Mouse (Mus musculus): ENCODE measurements around the gene Ints7. TPM values are rescaled to one million over a fixed set of nuclear protein-coding genes. Genes with fewer than 3 reads are reported as not detected.

The Ints7 gene
- polyA plus RNA-seq, 1 experiment, result 14.2 TPM

GRCm38 (mm10) chr1:191609051-191609450 is 33.6 kb downstream of the Ints7 start:
- TF ChIP-seq CTCF (IDR thresholded peaks at IDR 0.05; ENCODE audit: low read depth, low read length), result no peak
- TF ChIP-seq POLR2A (IDR thresholded peaks at IDR 0.05; ENCODE audit: borderline replicate concordance, low read depth, low read length), result no peak
- H3K27ac ChIP-seq (ENCODE audit: insufficient read depth, low read depth, low read length), result no peak overlapping the region

DNA sequence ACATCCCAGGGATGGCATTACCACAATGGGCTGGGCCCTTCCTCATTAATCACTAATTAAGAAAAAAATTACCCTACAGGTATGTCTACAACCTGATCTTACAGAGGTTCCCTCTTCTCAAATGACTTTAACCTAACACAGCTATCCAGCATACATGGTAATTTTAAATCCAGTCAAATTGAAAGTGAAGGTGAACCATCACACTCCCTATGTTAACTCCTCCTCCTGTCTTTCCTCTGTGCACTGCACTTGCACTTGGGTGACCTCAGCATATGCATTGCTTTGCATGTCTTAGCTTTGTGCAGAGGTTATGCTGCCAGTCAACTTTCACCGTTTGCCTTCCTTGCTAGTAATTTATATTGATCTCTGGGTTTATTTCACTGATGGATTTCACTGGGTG is 34.1 kb downstream of the Ints7 start:
- Histone ChIP-seq H3K4me3 (ENCODE audit: insufficient read depth, low read length) (no peak overlapping the region), H3K27ac (ENCODE audit: insufficient read depth, low read depth, low read length) (no peak overlapping the region), H3K4me1 (ENCODE audit: control insufficient read depth, insufficient read depth, low read length) (no peaks in the 10 kb centered on the region)
- TF ChIP-seq POLR2A (IDR thresholded peaks at IDR 0.05; ENCODE audit: borderline replicate concordance, low read depth, low read length), result no peak
- no peak for TF ChIP-seq CTCF (IDR thresholded peaks at IDR 0.05; ENCODE audit: low read depth, low read length)

More at GRCm38 (mm10) chr1:191609051-191609450, 33.6 kb downstream of the Ints7 start:
- no peak overlapping the region for H3K4me3 ChIP-seq (ENCODE audit: insufficient read depth, low read length)
- H3K4me1 ChIP-seq (ENCODE audit: control insufficient read depth, insufficient read depth, low read length), result no peaks in the 10 kb centered on the region

- no peak overlapping the region for H3K27ac ChIP-seq (ENCODE audit: insufficient read depth, low read depth, low read length)
- no peak overlapping the region for H3K4me3 ChIP-seq (ENCODE audit: insufficient read depth, low read length)
- no peaks in the 10 kb centered on the region for H3K4me1 ChIP-seq (ENCODE audit: control insufficient read depth, insufficient read depth, low read length)
- TF ChIP-seq POLR2A (IDR thresholded peaks at IDR 0.05; ENCODE audit: borderline replicate concordance, low read depth, low read length), result no peak
Measured at GRCm38 (mm10) chr1:191610357-191610756, 34.9 kb downstream of the Ints7 start.

DNA sequence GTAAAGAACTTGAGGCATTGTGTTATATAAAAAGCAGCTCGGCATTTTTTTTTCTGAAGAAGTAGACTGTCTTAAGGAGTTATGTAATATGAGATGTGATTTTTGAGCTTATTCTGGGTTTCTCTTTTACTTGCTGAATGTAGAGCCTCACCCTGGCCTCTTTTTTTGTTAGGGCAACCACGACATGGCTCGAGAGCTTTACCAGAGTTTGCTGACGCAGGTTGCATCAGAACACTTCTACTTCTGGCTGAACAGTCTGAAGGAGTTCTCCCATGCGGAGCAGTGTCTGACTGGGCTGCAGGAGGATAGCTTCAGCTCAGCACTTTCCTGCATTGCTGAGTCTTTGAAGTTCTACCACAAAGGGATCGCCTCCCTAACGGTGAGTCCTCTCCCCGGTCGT is 36.2 kb downstream of the Ints7 start:
- no peak overlapping the region for H3K4me3 ChIP-seq (ENCODE audit: insufficient read depth, low read length)
- TF ChIP-seq POLR2A (IDR thresholded peaks at IDR 0.05; ENCODE audit: borderline replicate concordance, low read depth, low read length) (no peak), CTCF (IDR thresholded peaks at IDR 0.05; ENCODE audit: low read depth, low read length) (no peak)
- H3K4me1 ChIP-seq (ENCODE audit: control insufficient read depth, insufficient read depth, low read length), result no peaks in the 10 kb centered on the region
- no peak overlapping the region for H3K27ac ChIP-seq (ENCODE audit: insufficient read depth, low read depth, low read length)

DNA sequence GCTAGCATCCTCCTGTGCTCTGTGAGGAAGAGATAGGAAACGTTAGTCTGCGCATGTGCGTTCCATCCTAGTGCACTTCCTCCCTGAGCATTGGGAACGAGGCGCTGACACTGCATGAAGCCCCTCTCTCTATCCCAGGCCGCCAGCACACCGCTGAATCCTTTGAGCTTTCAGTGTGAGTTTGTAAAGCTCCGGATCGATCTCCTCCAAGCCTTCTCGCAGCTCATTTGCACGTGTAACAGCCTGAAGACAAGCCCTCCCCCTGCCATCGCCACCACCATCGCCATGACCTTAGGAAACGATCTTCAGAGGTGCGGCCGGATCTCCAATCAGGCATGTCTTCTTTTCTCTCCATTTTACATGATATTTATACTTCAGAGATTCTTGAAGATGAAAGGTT is 37.4 kb downstream of the Ints7 start:
- H3K4me3 ChIP-seq (ENCODE audit: insufficient read depth, low read length), result no peak overlapping the region
- no peak overlapping the region for H3K27ac ChIP-seq (ENCODE audit: insufficient read depth, low read depth, low read length)
- TF ChIP-seq POLR2A (IDR thresholded peaks at IDR 0.05; ENCODE audit: borderline replicate concordance, low read depth, low read length), result no peak
- no peak for TF ChIP-seq CTCF (IDR thresholded peaks at IDR 0.05; ENCODE audit: low read depth, low read length)
- H3K4me1 ChIP-seq (ENCODE audit: control insufficient read depth, insufficient read depth, low read length), result peaks cover 3% of the 10 kb centered on the region; the same call in 1 of the 2 replicates

- no peak overlapping the region for H3K4me3 ChIP-seq (ENCODE audit: insufficient read depth, low read length)
- no peak for TF ChIP-seq POLR2A (IDR thresholded peaks at IDR 0.05; ENCODE audit: borderline replicate concordance, low read depth, low read length)
- TF ChIP-seq CTCF (IDR thresholded peaks at IDR 0.05; ENCODE audit: low read depth, low read length), result no peak
- H3K4me1 ChIP-seq (ENCODE audit: control insufficient read depth, insufficient read depth, low read length), result peaks cover 3% of the 10 kb centered on the region; the same call in 1 of the 2 replicates
- no peak overlapping the region for H3K27ac ChIP-seq (ENCODE audit: insufficient read depth, low read depth, low read length)
Measured at GRCm38 (mm10) chr1:191616245-191616644, 40.8 kb downstream of the Ints7 start.

GRCm38 (mm10) chr1:191617589-191617988 is 42.2 kb downstream of the Ints7 start:
- Histone ChIP-seq H3K4me1 (ENCODE audit: control insufficient read depth, insufficient read depth, low read length) (peaks cover 5% of the 10 kb centered on the region), H3K4me3 (ENCODE audit: insufficient read depth, low read length) (no peak overlapping the region), H3K27ac (ENCODE audit: insufficient read depth, low read depth, low read length) (no peak overlapping the region)
- TF ChIP-seq POLR2A (IDR thresholded peaks at IDR 0.05; ENCODE audit: borderline replicate concordance, low read depth, low read length) (no peak), CTCF (IDR thresholded peaks at IDR 0.05; ENCODE audit: low read depth, low read length) (no peak)

DNA sequence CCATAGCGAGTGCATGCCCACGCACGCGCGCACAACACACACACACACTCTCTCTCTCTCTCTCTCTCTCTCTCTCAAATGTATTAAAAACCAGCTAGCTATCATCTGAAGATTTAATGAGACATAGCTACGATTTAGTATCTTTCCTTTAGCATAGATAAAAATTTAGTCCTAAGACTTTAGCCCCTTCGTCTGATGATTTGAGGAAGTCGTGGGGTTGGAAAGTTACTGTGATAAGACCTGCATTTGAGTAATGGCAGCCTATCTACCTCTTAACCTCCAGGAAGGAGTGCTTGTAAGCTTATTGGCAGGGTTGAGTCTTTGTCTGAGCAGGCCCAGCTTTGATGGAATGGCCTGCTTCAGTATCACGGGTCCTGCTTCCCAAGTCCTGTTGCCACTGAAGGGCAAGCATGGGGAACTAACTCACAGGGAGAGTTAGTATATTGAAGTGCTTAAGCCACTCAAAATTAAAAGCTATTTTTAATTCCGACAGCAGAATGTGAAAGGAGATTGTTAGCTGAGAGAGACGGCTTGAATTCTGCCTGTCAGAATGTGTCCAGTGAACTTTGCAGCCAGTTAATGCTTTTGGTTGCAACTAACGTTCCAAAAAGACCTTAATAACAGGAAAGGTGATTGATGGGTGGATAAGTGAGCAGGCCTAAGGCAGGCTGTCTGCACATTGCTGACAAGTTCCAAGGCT is 42.8 kb downstream of the Ints7 start:
- TF ChIP-seq POLR2A (IDR thresholded peaks at IDR 0.05; ENCODE audit: borderline replicate concordance, low read depth, low read length), result no peak
- TF ChIP-seq CTCF (IDR thresholded peaks at IDR 0.05; ENCODE audit: low read depth, low read length), result no peak
- no peak overlapping the region for H3K4me3 ChIP-seq (ENCODE audit: insufficient read depth, low read length)

DNA sequence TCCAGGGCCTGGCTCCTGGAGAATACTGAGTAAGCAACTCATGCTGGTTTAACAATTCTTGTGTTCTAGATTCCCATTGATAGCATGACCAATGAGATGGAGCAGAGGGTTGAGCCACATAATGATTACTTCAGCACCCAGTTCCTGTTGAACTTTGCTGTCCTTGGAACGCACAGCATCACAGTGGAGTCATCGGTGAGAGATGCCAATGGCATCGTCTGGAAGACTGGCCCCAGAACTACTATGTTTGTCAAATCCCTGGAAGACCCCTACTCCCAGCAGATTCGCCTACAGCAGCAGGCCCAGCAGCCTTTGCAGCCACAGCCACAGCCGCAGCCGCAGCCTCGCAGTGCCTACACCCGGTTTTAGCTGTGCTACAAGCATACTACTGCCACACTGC is 45.7 kb downstream of the Ints7 start:
- H3K4me3 ChIP-seq (ENCODE audit: insufficient read depth, low read length), result no peak overlapping the region
- no peak overlapping the region for H3K27ac ChIP-seq (ENCODE audit: insufficient read depth, low read depth, low read length)
- H3K4me1 ChIP-seq (ENCODE audit: control insufficient read depth, insufficient read depth, low read length), result peaks cover 9% of the 10 kb centered on the region
- TF ChIP-seq POLR2A (IDR thresholded peaks at IDR 0.05; ENCODE audit: borderline replicate concordance, low read depth, low read length) (no peak), CTCF (IDR thresholded peaks at IDR 0.05; ENCODE audit: low read depth, low read length) (no peak)

More for the DNA sequence above, 42.8 kb downstream of the Ints7 start:
- H3K4me1 ChIP-seq (ENCODE audit: control insufficient read depth, insufficient read depth, low read length), result peaks cover 8% of the 10 kb centered on the region
- H3K27ac ChIP-seq (ENCODE audit: insufficient read depth, low read depth, low read length), result no peak overlapping the region

- H3K4me3 ChIP-seq (ENCODE audit: insufficient read depth, low read length), result no peak overlapping the region
- TF ChIP-seq CTCF (IDR thresholded peaks at IDR 0.05; ENCODE audit: low read depth, low read length), result no peak
- TF ChIP-seq POLR2A (IDR thresholded peaks at IDR 0.05; ENCODE audit: borderline replicate concordance, low read depth, low read length), result no peak
- H3K27ac ChIP-seq (ENCODE audit: insufficient read depth, low read depth, low read length), result no peak overlapping the region
- H3K4me1 ChIP-seq (ENCODE audit: control insufficient read depth, insufficient read depth, low read length), result peaks cover 6% of the 10 kb centered on the region
Measured at GRCm38 (mm10) chr1:191622801-191623200, 47.4 kb downstream of the Ints7 start.

Data from bone marrow macrophage, adult 2 months (primary cell).